Mouse (Mus musculus): ENCODE results near the gene Dmap1. TPM values are rescaled to one million over a fixed set of nuclear protein-coding genes. Genes with fewer than 3 reads are reported as not detected.

The Dmap1 gene
- polyA plus RNA-seq, 1 experiment = 22.5 TPM

- H3K27me3 ChIP-seq (replicated peaks) = no peaks in the 10 kb centered on the region
- TF ChIP-seq GATA1 (IDR thresholded peaks at IDR 0.05; ENCODE audit: borderline replicate concordance, low read length) (no peak), FLI1 (IDR thresholded peaks at IDR 0.05; ENCODE audit: low read length) (no peak)
- H3K36me3 ChIP-seq (replicated peaks; ENCODE audit: low read length) = peaks cover 43% of the 10 kb centered on the region
- no peaks in the 10 kb centered on the region for H3K9me3 ChIP-seq
- H3K4me3 ChIP-seq (replicated peaks) = no peak overlapping the region
- peaks cover 53% of the 10 kb centered on the region for H3K4me1 ChIP-seq
These were observed 24.4 kb downstream of the Dmap1 start for GRCm38 (mm10) chr4:117657646-117658045.

GRCm38 (mm10) chr4:117656961-117657360, 25.1 kb downstream of the Dmap1 start:
- TF ChIP-seq FLI1 (IDR thresholded peaks at IDR 0.05; ENCODE audit: low read length) (no peak), GATA1 (IDR thresholded peaks at IDR 0.05; ENCODE audit: borderline replicate concordance, low read length) (no peak)
- Histone ChIP-seq H3K36me3 (replicated peaks; ENCODE audit: low read length) (peaks cover 46% of the 10 kb centered on the region), H3K4me3 (replicated peaks) (no peak overlapping the region), H3K27me3 (replicated peaks) (no peaks in the 10 kb centered on the region), H3K9me3 (no peaks in the 10 kb centered on the region), H3K4me1 (peaks cover 53% of the 10 kb centered on the region)

- H3K36me3 ChIP-seq (replicated peaks; ENCODE audit: low read length) = peaks cover 45% of the 10 kb centered on the region
- no peaks in the 10 kb centered on the region for H3K9me3 ChIP-seq
- H3K4me3 ChIP-seq (replicated peaks) = no peak overlapping the region
- no peaks in the 10 kb centered on the region for H3K27me3 ChIP-seq (replicated peaks)
- no peak for TF ChIP-seq GATA1 (IDR thresholded peaks at IDR 0.05; ENCODE audit: borderline replicate concordance, low read length)
- H3K4me1 ChIP-seq = peaks cover 56% of the 10 kb centered on the region
These were observed 26.6 kb downstream of the Dmap1 start for GRCm38 (mm10) chr4:117655500-117655863.

GRCm38 (mm10) chr4:117654703-117655499, 27.2 kb downstream of the Dmap1 start:
- no peak overlapping the region for H3K4me3 ChIP-seq (replicated peaks)
- no peaks in the 10 kb centered on the region for H3K9me3 ChIP-seq
- no peaks in the 10 kb centered on the region for H3K27me3 ChIP-seq (replicated peaks)
- no peak for TF ChIP-seq GATA1 (IDR thresholded peaks at IDR 0.05; ENCODE audit: borderline replicate concordance, low read length)
- H3K36me3 ChIP-seq (replicated peaks; ENCODE audit: low read length) = peaks cover 48% of the 10 kb centered on the region
- peaks cover 56% of the 10 kb centered on the region for H3K4me1 ChIP-seq

- H3K9me3 ChIP-seq = no peaks in the 10 kb centered on the region
- H3K4me3 ChIP-seq (replicated peaks) = no peak overlapping the region
- H3K4me1 ChIP-seq = peaks cover 56% of the 10 kb centered on the region
- H3K27me3 ChIP-seq (replicated peaks) = no peaks in the 10 kb centered on the region
- peaks cover 48% of the 10 kb centered on the region for H3K36me3 ChIP-seq (replicated peaks; ENCODE audit: low read length)
- no peak for TF ChIP-seq GATA1 (IDR thresholded peaks at IDR 0.05; ENCODE audit: borderline replicate concordance, low read length)
- no peak for TF ChIP-seq FLI1 (IDR thresholded peaks at IDR 0.05; ENCODE audit: low read length)
These were observed 27.9 kb downstream of the Dmap1 start for GRCm38 (mm10) chr4:117654016-117654702.

- TF ChIP-seq GATA1 (IDR thresholded peaks at IDR 0.05; ENCODE audit: borderline replicate concordance, low read length) (no peak), FLI1 (IDR thresholded peaks at IDR 0.05; ENCODE audit: low read length) (no peak)
- Histone ChIP-seq H3K9me3 (no peaks in the 10 kb centered on the region), H3K27me3 (replicated peaks) (no peaks in the 10 kb centered on the region), H3K36me3 (replicated peaks; ENCODE audit: low read length) (peaks cover 57% of the 10 kb centered on the region), H3K4me1 (peaks cover 45% of the 10 kb centered on the region), H3K4me3 (replicated peaks) (no peak overlapping the region)
These were observed 29.3 kb downstream of the Dmap1 start for GRCm38 (mm10) chr4:117652727-117653126.

- TF ChIP-seq FLI1 (IDR thresholded peaks at IDR 0.05; ENCODE audit: low read length) (no peak), GATA1 (IDR thresholded peaks at IDR 0.05; ENCODE audit: borderline replicate concordance, low read length) (no peak)
These were observed 30.4 kb downstream of the Dmap1 start for GRCm38 (mm10) chr4:117651626-117652101.

GRCm38 (mm10) chr4:117646926-117647755, 34.9 kb downstream of the Dmap1 start:
- peaks cover 38% of the 10 kb centered on the region for H3K4me1 ChIP-seq

More at GRCm38 (mm10) chr4:117651626-117652101, 30.4 kb downstream of the Dmap1 start:
- Histone ChIP-seq H3K9me3 (no peaks in the 10 kb centered on the region), H3K4me1 (peaks cover 42% of the 10 kb centered on the region), H3K27me3 (replicated peaks) (no peaks in the 10 kb centered on the region), H3K36me3 (replicated peaks; ENCODE audit: low read length) (peaks cover 61% of the 10 kb centered on the region), H3K4me3 (replicated peaks) (no peak overlapping the region)

GRCm38 (mm10) chr4:117646496-117646895, 35.6 kb downstream of the Dmap1 start:
- Histone ChIP-seq H3K27me3 (replicated peaks) (no peaks in the 10 kb centered on the region), H3K4me1 (peaks cover 37% of the 10 kb centered on the region), H3K4me3 (replicated peaks) (peak overlapping the region; percentile 73), H3K9me3 (no peaks in the 10 kb centered on the region), H3K36me3 (replicated peaks; ENCODE audit: low read length) (peaks cover 65% of the 10 kb centered on the region)
- TF ChIP-seq GATA1 (IDR thresholded peaks at IDR 0.05; ENCODE audit: borderline replicate concordance, low read length) = no peak
- TF ChIP-seq FLI1 (IDR thresholded peaks at IDR 0.05; ENCODE audit: low read length) = no peak

More at GRCm38 (mm10) chr4:117646926-117647755, 34.9 kb downstream of the Dmap1 start:
- no peaks in the 10 kb centered on the region for H3K9me3 ChIP-seq
- peaks cover 63% of the 10 kb centered on the region for H3K36me3 ChIP-seq (replicated peaks; ENCODE audit: low read length)
- no peak overlapping the region for H3K4me3 ChIP-seq (replicated peaks)
- no peak for TF ChIP-seq FLI1 (IDR thresholded peaks at IDR 0.05; ENCODE audit: low read length)
- TF ChIP-seq GATA1 (IDR thresholded peaks at IDR 0.05; ENCODE audit: borderline replicate concordance, low read length) = no peak
- H3K27me3 ChIP-seq (replicated peaks) = no peaks in the 10 kb centered on the region
